Mouse (Mus musculus) intestine, embryonic 15.5 days (tissue): ENCODE results near the gene Gjb3. TPM values are rescaled to one million over a fixed set of nuclear protein-coding genes. Genes with fewer than 3 reads are reported as not detected.

Source experiments
- ATAC-seq: fragments of 200-750 bp; cut with Nextera tagmentation; 2 replicates; pipeline ENCODE4 v1.8.0; 2017; ENCODE audit warnings: moderate TSS enrichment, moderate library complexity
- H3K27ac ChIP-seq: fragments of 300-500 bp; sonication (generic); 2 replicates; pipeline ENCODE4 v1.5.1; 2015; ENCODE audit warnings: mild to moderate bottlenecking, inconsistent platforms
- H3K27me3 ChIP-seq: fragments of 300-500 bp; sonication (generic); replicated peaks from 2 replicates; pipeline ENCODE4 v1.6.1; 2015; ENCODE audit warnings: inconsistent platforms
- H3K36me3 ChIP-seq: fragments of 300-500 bp; sonication (generic); 2 replicates; pipeline ENCODE4 v1.6.1; 2015; ENCODE audit warnings: inconsistent platforms
- H3K4me1 ChIP-seq: fragments of 300-500 bp; sonication (generic); replicated peaks from 2 replicates; pipeline ENCODE4 v1.6.1; 2015; ENCODE audit warnings: inconsistent platforms
- H3K4me2 ChIP-seq: fragments of 300-500 bp; sonication (generic); replicated peaks from 2 replicates; pipeline ENCODE4 v1.6.1; 2015; ENCODE audit warnings: mild to moderate bottlenecking, inconsistent platforms
- H3K4me3 ChIP-seq: fragments of 300-500 bp; sonication (generic); replicated peaks from 2 replicates; pipeline ENCODE4 v1.5.1; 2015; ENCODE audit warnings: inconsistent platforms
- H3K9ac ChIP-seq: fragments of 300-500 bp; sonication (generic); 2 replicates; pipeline ENCODE4 v1.6.1; 2015; ENCODE audit warnings: inconsistent platforms
- H3K9me3 ChIP-seq: fragments of 300-500 bp; sonication (generic); 2 replicates; pipeline ENCODE4 v1.6.1; 2016; ENCODE audit warnings: inconsistent platforms
- WGBS: fragments of 180-500 bp; shearing (Covaris S2); methylation state at CpG from one replicate; pipeline ENCODE4 v1.1.7; 2015; 5-methylcytosine and 5-hydroxymethylcytosine counted together
- polyA plus RNA-seq: library from polyadenylated mRNA; unstranded; fragments of >200 nt; fragmentation: Nextera tagmentation; extraction: Ambion mirVana; gene quantifications from 2 replicates; pipeline ENCODE4 v1.2.1, GENCODE M21; 2015

Gjb3 gene
- polyA plus RNA-seq, 1 experiment from 2014 or later = 4.1 TPM

- no peak overlapping the region for H3K9ac ChIP-seq
- no peak for ATAC-seq
- WGBS = 15% methylated on average over 3 of the region's 3 CpGs
- no peak overlapping the region for H3K27ac ChIP-seq
- H3K4me2 ChIP-seq = no peak overlapping the region
- no peaks in the 10 kb centered on the region for H3K9me3 ChIP-seq
- H3K4me3 ChIP-seq = no peak overlapping the region
- no peaks in the 10 kb centered on the region for H3K36me3 ChIP-seq
- H3K4me1 ChIP-seq = peaks cover 10% of the 10 kb centered on the region
- peaks cover 57% of the 10 kb centered on the region for H3K27me3 ChIP-seq
Observed at GRCm38 (mm10) chr4:127329046-127329445, 1.6 kb downstream of the Gjb3 start.

- no peak overlapping the region for H3K4me2 ChIP-seq
- H3K9ac ChIP-seq = no peak overlapping the region
- no peaks in the 10 kb centered on the region for H3K9me3 ChIP-seq
- ATAC-seq = no peak
- no peak overlapping the region for H3K4me3 ChIP-seq
- peaks cover 10% of the 10 kb centered on the region for H3K4me1 ChIP-seq
- 57% methylated on average over 7 of the region's 7 CpGs for WGBS
- no peak overlapping the region for H3K27ac ChIP-seq
- no peaks in the 10 kb centered on the region for H3K36me3 ChIP-seq
- peaks cover 57% of the 10 kb centered on the region for H3K27me3 ChIP-seq
Observed at GRCm38 (mm10) chr4:127328378-127328777, 2.3 kb downstream of the Gjb3 start.

GRCm38 (mm10) chr4:127327749-127328148 is 2.9 kb downstream of the Gjb3 start:
- H3K4me1 ChIP-seq = peaks cover 10% of the 10 kb centered on the region
- H3K9ac ChIP-seq = no peak overlapping the region
- WGBS = 68% methylated on average over 6 of the region's 6 CpGs
- no peak overlapping the region for H3K4me2 ChIP-seq
- no peaks in the 10 kb centered on the region for H3K36me3 ChIP-seq
- H3K9me3 ChIP-seq = no peaks in the 10 kb centered on the region
- H3K4me3 ChIP-seq = no peak overlapping the region
- H3K27me3 ChIP-seq = peaks cover 54% of the 10 kb centered on the region
- peak; percentile 21; the same call in 1 of the 2 replicates for ATAC-seq
- no peak overlapping the region for H3K27ac ChIP-seq

- peaks cover 10% of the 10 kb centered on the region for H3K4me1 ChIP-seq
- H3K9ac ChIP-seq = no peak overlapping the region
- peaks cover 50% of the 10 kb centered on the region for H3K27me3 ChIP-seq
- peak; percentile 26 for ATAC-seq
- H3K27ac ChIP-seq = no peak overlapping the region
- no peaks in the 10 kb centered on the region for H3K9me3 ChIP-seq
- no peak overlapping the region for H3K4me3 ChIP-seq
- H3K36me3 ChIP-seq = no peaks in the 10 kb centered on the region
- WGBS = 41% methylated on average over 7 of the region's 7 CpGs
- no peak overlapping the region for H3K4me2 ChIP-seq
Observed at GRCm38 (mm10) chr4:127327258-127327657, 3.4 kb downstream of the Gjb3 start.

GRCm38 (mm10) chr4:127325276-127325675 is 5.4 kb downstream of the Gjb3 start:
- WGBS = 78% methylated on average over 5 of the region's 5 CpGs
- no peak overlapping the region for H3K4me2 ChIP-seq

GRCm38 (mm10) chr4:127324759-127325158 is 5.9 kb downstream of the Gjb3 start:
- H3K4me1 ChIP-seq = no peaks in the 10 kb centered on the region; the same call in none of the 2 replicates
- peaks cover 27% of the 10 kb centered on the region for H3K27me3 ChIP-seq
- ATAC-seq = peak; percentile 60
- no peak overlapping the region for H3K4me3 ChIP-seq
- H3K36me3 ChIP-seq = no peaks in the 10 kb centered on the region
- H3K9me3 ChIP-seq = no peaks in the 10 kb centered on the region
- no peak overlapping the region for H3K27ac ChIP-seq
- H3K9ac ChIP-seq = no peak overlapping the region
- 7% methylated on average over 6 of the region's 6 CpGs for WGBS
- no peak overlapping the region for H3K4me2 ChIP-seq

More at GRCm38 (mm10) chr4:127325276-127325675, 5.4 kb downstream of the Gjb3 start:
- Histone ChIP-seq H3K4me1 (peaks cover 2% of the 10 kb centered on the region), H3K4me3 (no peak overlapping the region), H3K36me3 (no peaks in the 10 kb centered on the region), H3K9me3 (no peaks in the 10 kb centered on the region), H3K27me3 (peaks cover 32% of the 10 kb centered on the region), H3K27ac (no peak overlapping the region), H3K9ac (no peak overlapping the region)
- ATAC-seq = no peak

GRCm38 (mm10) chr4:127324296-127324695 is 6.3 kb downstream of the Gjb3 start:
- Histone ChIP-seq H3K27me3 (peaks cover 24% of the 10 kb centered on the region), H3K9ac (no peak overlapping the region), H3K9me3 (no peaks in the 10 kb centered on the region), H3K36me3 (no peaks in the 10 kb centered on the region), H3K4me3 (no peak overlapping the region), H3K4me2 (no peak overlapping the region), H3K27ac (no peak overlapping the region), H3K4me1 (no peaks in the 10 kb centered on the region; the same call in none of the 2 replicates)
- peak; percentile 9; the same call in 1 of the 2 replicates for ATAC-seq
- WGBS = 61% methylated on average over 10 of the region's 10 CpGs

GRCm38 (mm10) chr4:127323651-127324050 is 7.0 kb downstream of the Gjb3 start:
- 61% methylated on average over 3 of the region's 3 CpGs for WGBS
- H3K9ac ChIP-seq = no peak overlapping the region
- no peaks in the 10 kb centered on the region; the same call in 1 of the 2 replicates for H3K4me1 ChIP-seq
- peaks cover 19% of the 10 kb centered on the region for H3K27me3 ChIP-seq
- peak; percentile 42 for ATAC-seq
- no peaks in the 10 kb centered on the region for H3K9me3 ChIP-seq
- no peaks in the 10 kb centered on the region for H3K36me3 ChIP-seq
- no peak overlapping the region for H3K4me2 ChIP-seq
- H3K27ac ChIP-seq = no peak overlapping the region
- H3K4me3 ChIP-seq = no peak overlapping the region

GRCm38 (mm10) chr4:127319613-127320012 is 11.0 kb downstream of the Gjb3 start:
- Histone ChIP-seq H3K4me1 (no peaks in the 10 kb centered on the region), H3K36me3 (no peaks in the 10 kb centered on the region), H3K4me3 (no peak overlapping the region), H3K27ac (no peak overlapping the region), H3K27me3 (0 out of 2 replicates have a peak, but pooled peaks cover 2% of the 10 kb centered on the region), H3K9me3 (no peaks in the 10 kb centered on the region), H3K4me2 (no peak overlapping the region), H3K9ac (no peak overlapping the region)
- no peak for ATAC-seq
- 3% methylated on average over 3 of the region's 3 CpGs for WGBS

GRCm38 (mm10) chr4:127317143-127317542 is 13.5 kb downstream of the Gjb3 start:
- Histone ChIP-seq H3K4me1 (no peaks in the 10 kb centered on the region), H3K27me3 (peaks cover 16% of the 10 kb centered on the region), H3K27ac (no peak overlapping the region), H3K9ac (no peak overlapping the region), H3K4me2 (no peak overlapping the region), H3K36me3 (no peaks in the 10 kb centered on the region), H3K4me3 (no peak overlapping the region), H3K9me3 (no peaks in the 10 kb centered on the region)
- WGBS = 54% methylated on average over 4 of the region's 4 CpGs
- no peak for ATAC-seq

- H3K36me3 ChIP-seq = no peaks in the 10 kb centered on the region
- H3K9me3 ChIP-seq = no peaks in the 10 kb centered on the region
- H3K4me1 ChIP-seq = no peaks in the 10 kb centered on the region
- no peak overlapping the region for H3K27ac ChIP-seq
- H3K9ac ChIP-seq = no peak overlapping the region; the same call in 1 of the 2 replicates
- no peak for ATAC-seq
- H3K4me3 ChIP-seq = no peak overlapping the region
- H3K4me2 ChIP-seq = no peak overlapping the region
- 79% methylated on average over 8 of the region's 8 CpGs for WGBS
- peaks cover 24% of the 10 kb centered on the region for H3K27me3 ChIP-seq
Observed at GRCm38 (mm10) chr4:127315753-127316152, 14.9 kb downstream of the Gjb3 start.

GRCm38 (mm10) chr4:127314585-127314984 is 16.1 kb downstream of the Gjb3 start:
- Histone ChIP-seq H3K4me2 (peak overlapping the region; percentile 84; the same call in 1 of the 2 replicates), H3K9me3 (no peaks in the 10 kb centered on the region), H3K27me3 (peaks cover 24% of the 10 kb centered on the region), H3K27ac (no peak overlapping the region), H3K9ac (no peak overlapping the region), H3K36me3 (no peaks in the 10 kb centered on the region), H3K4me3 (no peak overlapping the region), H3K4me1 (no peaks in the 10 kb centered on the region)
- WGBS = 56% methylated on average over 9 of the region's 9 CpGs
- no peak for ATAC-seq

GRCm38 (mm10) chr4:127313861-127314260 is 16.8 kb downstream of the Gjb3 start, which contains the start of gene Gja4:
Gene Gja4, minus strand, starts transcription at chr4:127314039.
- Histone ChIP-seq H3K9ac (peak within 1 kb of the TSS; percentile 47), H3K9me3 (no peaks in the 10 kb centered on the region), H3K36me3 (no peaks in the 10 kb centered on the region), H3K4me3 (peak within 1 kb of the TSS; percentile 39), H3K27me3 (peaks cover 24% of the 10 kb centered on the region), H3K4me2 (peak within 1 kb of the TSS; percentile 84), H3K27ac (no peak within 1 kb of the TSS), H3K4me1 (no peaks in the 10 kb centered on the region)
- peak; percentile 89 for ATAC-seq
- WGBS = 0% methylated on average over 25 of the region's 25 CpGs
